Mouse (Mus musculus): ENCODE measurements at regions not wholly inside any gene's neighbourhood (a gene's known extent, or its start where the extent isn't known, plus 50 kb on each side); places are given as distances from the start of the nearest gene placed in this dataset.

- no peaks in the 10 kb centered on the region for H3K36me3 ChIP-seq (ENCODE audit: control insufficient read depth, insufficient read depth)
- no peak for TF ChIP-seq MYOG (IDR thresholded peaks at IDR 0.05; ENCODE audit: control insufficient read depth, extremely low read depth, insufficient read length)
- TF ChIP-seq MAX (IDR thresholded peaks at IDR 0.05): no peak
- TF ChIP-seq FOSL1 (IDR thresholded peaks at IDR 0.05; ENCODE audit: insufficient read depth, low read length, poor library complexity, severe bottlenecking): no peak
- TF ChIP-seq CEBPB (IDR thresholded peaks at IDR 0.05; ENCODE audit: low read depth): no peak
- TF ChIP-seq CTCF (IDR thresholded peaks at IDR 0.05; ENCODE audit: control insufficient read depth, insufficient read depth, insufficient read length): no peak
- no peak for TF ChIP-seq USF1 (IDR thresholded peaks at IDR 0.05; ENCODE audit: low read depth)
- TF ChIP-seq MYOD1 (IDR thresholded peaks at IDR 0.05; ENCODE audit: control insufficient read depth, insufficient read length, low read depth): no peak
- no peaks in the 10 kb centered on the region for H3K79me3 ChIP-seq (ENCODE audit: low read depth)
Observed at GRCm38 (mm10) chr12:93152618-93153245, 1303.8 kb upstream of the Sel1l start.

GRCm38 (mm10) chr12:93151530-93151929 is 1302.6 kb upstream of the Sel1l start:
- no peak overlapping the region for H3ac ChIP-seq (ENCODE audit: control insufficient read depth, insufficient read length, low read depth)
- TF ChIP-seq CTCF (IDR thresholded peaks at IDR 0.05; ENCODE audit: control insufficient read depth, insufficient read depth, insufficient read length) (no peak), MAX (IDR thresholded peaks at IDR 0.05) (no peak), MYOD1 (IDR thresholded peaks at IDR 0.05; ENCODE audit: control insufficient read depth, insufficient read length, low read depth) (no peak), MYOG (IDR thresholded peaks at IDR 0.05; ENCODE audit: control insufficient read depth, extremely low read depth, insufficient read length) (no peak), USF1 (IDR thresholded peaks at IDR 0.05; ENCODE audit: low read depth) (no peak), FOSL1 (IDR thresholded peaks at IDR 0.05; ENCODE audit: insufficient read depth, low read length, poor library complexity, severe bottlenecking) (no peak), CEBPB (IDR thresholded peaks at IDR 0.05; ENCODE audit: low read depth) (no peak)
- H3K27me3 ChIP-seq (ENCODE audit: control insufficient read depth, insufficient read depth, insufficient read length): no peaks in the 10 kb centered on the region
- no peaks in the 10 kb centered on the region for H3K79me3 ChIP-seq (ENCODE audit: low read depth)
- no peak overlapping the region for H3K4me3 ChIP-seq (ENCODE audit: insufficient read depth, poor library complexity, severe bottlenecking)
- no peaks in the 10 kb centered on the region for H3K36me3 ChIP-seq (ENCODE audit: control insufficient read depth, insufficient read depth)
- H3K79me2 ChIP-seq (ENCODE audit: control insufficient read depth, insufficient read depth): no peaks in the 10 kb centered on the region

More at GRCm38 (mm10) chr12:93152618-93153245, 1303.8 kb upstream of the Sel1l start:
- H3K27me3 ChIP-seq (ENCODE audit: control insufficient read depth, insufficient read depth, insufficient read length): no peaks in the 10 kb centered on the region
- H3K79me2 ChIP-seq (ENCODE audit: control insufficient read depth, insufficient read depth): no peaks in the 10 kb centered on the region
- no peak overlapping the region for H3K4me3 ChIP-seq (ENCODE audit: insufficient read depth, poor library complexity, severe bottlenecking)
- no peak overlapping the region for H3ac ChIP-seq (ENCODE audit: control insufficient read depth, insufficient read length, low read depth)

- H3K4me3 ChIP-seq (ENCODE audit: insufficient read depth, poor library complexity, severe bottlenecking): no peak overlapping the region
- no peaks in the 10 kb centered on the region for H3K36me3 ChIP-seq (ENCODE audit: control insufficient read depth, insufficient read depth)
- H3ac ChIP-seq (ENCODE audit: control insufficient read depth, insufficient read length, low read depth): no peak overlapping the region
- H3K79me2 ChIP-seq (ENCODE audit: control insufficient read depth, insufficient read depth): no peaks in the 10 kb centered on the region
- H3K27me3 ChIP-seq (ENCODE audit: control insufficient read depth, insufficient read depth, insufficient read length): no peaks in the 10 kb centered on the region
- no peaks in the 10 kb centered on the region for H3K79me3 ChIP-seq (ENCODE audit: low read depth)
- TF ChIP-seq USF1 (IDR thresholded peaks at IDR 0.05; ENCODE audit: low read depth) (no peak), FOSL1 (IDR thresholded peaks at IDR 0.05; ENCODE audit: insufficient read depth, low read length, poor library complexity, severe bottlenecking) (no peak), MYOG (IDR thresholded peaks at IDR 0.05; ENCODE audit: control insufficient read depth, extremely low read depth, insufficient read length) (no peak), CEBPB (IDR thresholded peaks at IDR 0.05; ENCODE audit: low read depth) (no peak), MAX (IDR thresholded peaks at IDR 0.05) (no peak), MYOD1 (IDR thresholded peaks at IDR 0.05; ENCODE audit: control insufficient read depth, insufficient read length, low read depth) (no peak), CTCF (IDR thresholded peaks at IDR 0.05; ENCODE audit: control insufficient read depth, insufficient read depth, insufficient read length) (no peak)
Observed at GRCm38 (mm10) chr12:93142265-93142664, 1293.3 kb upstream of the Sel1l start.

- Histone ChIP-seq H3K27me3 (ENCODE audit: control insufficient read depth, insufficient read depth, insufficient read length) (no peaks in the 10 kb centered on the region), H3ac (ENCODE audit: control insufficient read depth, insufficient read length, low read depth) (no peak overlapping the region), H3K4me3 (ENCODE audit: insufficient read depth, poor library complexity, severe bottlenecking) (no peak overlapping the region), H3K36me3 (ENCODE audit: control insufficient read depth, insufficient read depth) (no peaks in the 10 kb centered on the region), H3K79me3 (ENCODE audit: low read depth) (no peaks in the 10 kb centered on the region), H3K79me2 (ENCODE audit: control insufficient read depth, insufficient read depth) (no peaks in the 10 kb centered on the region)
- no peak for TF ChIP-seq CTCF (IDR thresholded peaks at IDR 0.05; ENCODE audit: control insufficient read depth, insufficient read depth, insufficient read length)
- no peak for TF ChIP-seq FOSL1 (IDR thresholded peaks at IDR 0.05; ENCODE audit: insufficient read depth, low read length, poor library complexity, severe bottlenecking)
- TF ChIP-seq CEBPB (IDR thresholded peaks at IDR 0.05; ENCODE audit: low read depth): no peak
- TF ChIP-seq MYOD1 (IDR thresholded peaks at IDR 0.05; ENCODE audit: control insufficient read depth, insufficient read length, low read depth): no peak
- TF ChIP-seq MAX (IDR thresholded peaks at IDR 0.05): no peak
- no peak for TF ChIP-seq MYOG (IDR thresholded peaks at IDR 0.05; ENCODE audit: control insufficient read depth, extremely low read depth, insufficient read length)
- TF ChIP-seq USF1 (IDR thresholded peaks at IDR 0.05; ENCODE audit: low read depth): no peak
Observed at GRCm38 (mm10) chr12:93136395-93136794, 1287.4 kb upstream of the Sel1l start.

GRCm38 (mm10) chr12:93122216-93122615 is 1273.3 kb upstream of the Sel1l start:
- Histone ChIP-seq H3K79me2 (ENCODE audit: control insufficient read depth, insufficient read depth) (no peaks in the 10 kb centered on the region), H3K36me3 (ENCODE audit: control insufficient read depth, insufficient read depth) (no peaks in the 10 kb centered on the region), H3K4me3 (ENCODE audit: insufficient read depth, poor library complexity, severe bottlenecking) (no peak overlapping the region), H3ac (ENCODE audit: control insufficient read depth, insufficient read length, low read depth) (no peak overlapping the region), H3K79me3 (ENCODE audit: low read depth) (no peaks in the 10 kb centered on the region), H3K27me3 (ENCODE audit: control insufficient read depth, insufficient read depth, insufficient read length) (no peaks in the 10 kb centered on the region)
- TF ChIP-seq FOSL1 (IDR thresholded peaks at IDR 0.05; ENCODE audit: insufficient read depth, low read length, poor library complexity, severe bottlenecking): no peak
- no peak for TF ChIP-seq CTCF (IDR thresholded peaks at IDR 0.05; ENCODE audit: control insufficient read depth, insufficient read depth, insufficient read length)
- no peak for TF ChIP-seq CEBPB (IDR thresholded peaks at IDR 0.05; ENCODE audit: low read depth)
- no peak for TF ChIP-seq MAX (IDR thresholded peaks at IDR 0.05)
- no peak for TF ChIP-seq MYOD1 (IDR thresholded peaks at IDR 0.05; ENCODE audit: control insufficient read depth, insufficient read length, low read depth)
- no peak for TF ChIP-seq MYOG (IDR thresholded peaks at IDR 0.05; ENCODE audit: control insufficient read depth, extremely low read depth, insufficient read length)
- no peak for TF ChIP-seq USF1 (IDR thresholded peaks at IDR 0.05; ENCODE audit: low read depth)

All from C2C12 (cell line).